Mouse (Mus musculus): ENCODE results near the gene Cbfa2t3. TPM values are rescaled to one million over a fixed set of nuclear protein-coding genes. Genes with fewer than 3 reads are reported as not detected.

The Cbfa2t3 gene
- polyA plus RNA-seq (2016; fragmentation: Nextera tagmentation; extraction: Ambion mirVana): 3.9 and 4.4 TPM in 2 replicates

DNA sequence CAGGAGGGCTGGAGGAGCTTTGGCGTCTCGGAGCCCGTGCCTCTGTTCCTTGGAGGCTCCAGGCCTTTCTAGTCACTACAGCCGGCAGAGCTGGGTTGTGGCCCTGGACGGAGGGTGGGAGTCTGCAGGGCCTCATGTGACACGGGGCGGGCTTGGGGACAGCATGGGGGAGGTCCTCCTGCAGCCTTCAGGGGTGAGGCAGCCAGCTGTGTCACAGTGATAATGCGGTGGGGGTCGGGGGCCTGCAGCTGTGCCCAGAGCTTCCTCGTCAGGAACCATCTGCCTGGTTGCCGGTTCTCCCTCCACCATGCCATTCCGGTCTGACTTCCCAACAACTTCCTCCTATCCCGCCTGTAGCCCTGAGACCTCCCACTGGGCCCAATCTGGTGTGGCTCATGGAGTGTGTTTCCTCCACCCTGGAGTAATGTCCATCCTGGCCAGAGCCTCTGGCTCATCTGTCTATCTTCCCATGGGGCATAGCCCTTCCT lies at the start of gene Cbfa2t3:
Gene Cbfa2t3 (minus strand): TSS at position 105 of the 488 bp plus-strand sequence.
- no peak within 1 kb of the TSS for H3K4me3 ChIP-seq
- H3K27ac ChIP-seq: no peak within 1 kb of the TSS
- H3K4me1 ChIP-seq: peaks cover 5% of the 10 kb centered on the region; the same call in 1 of the 2 replicates
- no peaks in the 10 kb centered on the region for H3K27me3 ChIP-seq
- ATAC-seq (ENCODE audit: insufficient number of reproducible peaks, insufficient read depth, low FRiP score, low TSS enrichment): no peak
- no peaks in the 10 kb centered on the region for H3K9me3 ChIP-seq
- no peak within 1 kb of the TSS for H3K9ac ChIP-seq
- H3K4me2 ChIP-seq (replicated peaks): no peak within 1 kb of the TSS; the same call in 1 of the 2 replicates
- no peaks in the 10 kb centered on the region for H3K36me3 ChIP-seq
- 55% methylated on average over 13 of the region's 13 CpGs for WGBS

DNA sequence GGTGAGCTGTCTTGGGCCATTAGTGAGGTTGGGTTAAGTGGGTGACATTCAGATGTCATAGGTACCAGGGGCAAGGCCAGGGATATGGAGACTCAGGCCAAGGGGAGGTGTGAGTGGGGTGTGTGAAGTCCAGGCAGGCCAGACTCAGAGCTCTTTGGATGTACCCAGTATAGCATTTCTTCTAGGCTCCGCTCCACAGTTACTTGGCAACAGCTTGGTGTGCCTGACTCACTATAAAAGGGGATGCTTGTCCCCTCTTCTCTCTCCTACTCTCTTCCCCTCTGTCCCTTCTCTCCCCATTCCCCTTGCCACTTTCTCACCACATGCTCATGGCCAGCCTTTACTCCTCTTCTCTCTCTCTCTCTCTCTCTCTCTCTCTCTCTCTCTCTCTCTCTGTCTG lies 48.9 kb upstream of the Cbfa2t3 start:
- no peak overlapping the region for H3K27ac ChIP-seq
- no peak for ATAC-seq (ENCODE audit: insufficient number of reproducible peaks, insufficient read depth, low FRiP score, low TSS enrichment)
- H3K4me1 ChIP-seq: peaks cover 29% of the 10 kb centered on the region
- no peak overlapping the region for H3K4me2 ChIP-seq (replicated peaks)
- H3K27me3 ChIP-seq: peaks cover 37% of the 10 kb centered on the region
- 60% methylated on average over 1 of the region's 1 CpGs for WGBS
- no peak overlapping the region for H3K4me3 ChIP-seq
- no peaks in the 10 kb centered on the region for H3K9me3 ChIP-seq
- H3K9ac ChIP-seq: no peak overlapping the region
- no peaks in the 10 kb centered on the region for H3K36me3 ChIP-seq

DNA sequence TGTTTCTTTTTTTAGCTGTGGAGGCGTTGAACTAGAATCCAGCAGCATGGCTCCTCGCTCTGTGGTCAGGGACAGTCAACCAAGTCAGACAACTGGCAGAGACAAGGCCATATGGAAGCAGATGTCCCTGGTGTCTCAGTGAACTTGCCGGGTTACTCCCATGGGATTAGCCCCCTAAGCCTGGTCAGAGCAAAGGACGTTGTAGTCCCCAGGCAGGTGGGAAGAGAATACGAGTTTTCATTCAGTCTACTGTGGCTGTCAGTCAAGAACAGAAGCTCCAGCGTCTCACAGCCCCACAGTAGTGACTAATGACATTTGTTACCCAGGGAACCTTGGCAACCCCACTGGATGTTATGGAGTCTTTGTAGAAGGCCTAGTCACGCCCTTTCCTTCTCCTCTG lies 47.5 kb upstream of the Cbfa2t3 start:
- WGBS: 53% methylated on average over 7 of the region's 7 CpGs
- Histone ChIP-seq H3K27me3 (peaks cover 48% of the 10 kb centered on the region), H3K4me2 (replicated peaks) (peak overlapping the region; percentile 26; the same call in 1 of the 2 replicates), H3K4me1 (peaks cover 32% of the 10 kb centered on the region), H3K4me3 (no peak overlapping the region), H3K9me3 (no peaks in the 10 kb centered on the region), H3K9ac (no peak overlapping the region), H3K36me3 (no peaks in the 10 kb centered on the region), H3K27ac (peak overlapping the region; percentile 66)
- no peak for ATAC-seq (ENCODE audit: insufficient number of reproducible peaks, insufficient read depth, low FRiP score, low TSS enrichment)

DNA sequence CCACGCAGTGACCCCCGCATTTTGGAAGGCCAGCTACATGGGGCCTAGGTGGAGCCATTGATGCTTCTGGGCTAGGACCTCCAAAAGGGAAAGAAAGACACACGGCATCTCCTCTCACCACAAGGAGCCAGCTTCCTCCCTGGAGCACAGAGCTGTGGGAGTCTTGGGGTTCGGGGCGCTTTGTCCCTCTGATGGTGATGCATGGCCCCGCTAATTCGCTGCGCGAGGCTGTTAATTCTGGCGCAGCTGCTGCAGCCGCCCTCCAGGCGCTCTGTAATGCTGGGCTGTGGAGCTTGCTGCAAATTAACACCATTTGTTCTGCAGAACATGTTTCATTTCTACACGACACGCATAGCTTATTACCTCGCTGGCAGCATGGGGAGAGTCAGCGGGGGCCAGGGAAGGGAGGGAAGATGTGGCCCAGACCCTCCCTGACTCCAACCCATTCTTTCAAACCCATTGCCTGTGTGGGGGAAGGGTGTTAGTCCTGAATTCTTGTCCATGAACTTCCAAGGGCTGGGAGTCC lies 46.9 kb upstream of the Cbfa2t3 start:
- WGBS: 10% methylated on average over 16 of the region's 16 CpGs
- H3K9me3 ChIP-seq: no peaks in the 10 kb centered on the region
- H3K9ac ChIP-seq: no peak overlapping the region
- H3K4me1 ChIP-seq: peaks cover 32% of the 10 kb centered on the region
- no peaks in the 10 kb centered on the region for H3K36me3 ChIP-seq
- peak overlapping the region; percentile 66 for H3K27ac ChIP-seq
- peak; percentile 58; the same call in 1 of the 2 replicates for ATAC-seq (ENCODE audit: insufficient number of reproducible peaks, insufficient read depth, low FRiP score, low TSS enrichment)
- peak overlapping the region; percentile 26 for H3K4me2 ChIP-seq (replicated peaks)
- H3K27me3 ChIP-seq: peaks cover 54% of the 10 kb centered on the region
- no peak overlapping the region for H3K4me3 ChIP-seq

DNA sequence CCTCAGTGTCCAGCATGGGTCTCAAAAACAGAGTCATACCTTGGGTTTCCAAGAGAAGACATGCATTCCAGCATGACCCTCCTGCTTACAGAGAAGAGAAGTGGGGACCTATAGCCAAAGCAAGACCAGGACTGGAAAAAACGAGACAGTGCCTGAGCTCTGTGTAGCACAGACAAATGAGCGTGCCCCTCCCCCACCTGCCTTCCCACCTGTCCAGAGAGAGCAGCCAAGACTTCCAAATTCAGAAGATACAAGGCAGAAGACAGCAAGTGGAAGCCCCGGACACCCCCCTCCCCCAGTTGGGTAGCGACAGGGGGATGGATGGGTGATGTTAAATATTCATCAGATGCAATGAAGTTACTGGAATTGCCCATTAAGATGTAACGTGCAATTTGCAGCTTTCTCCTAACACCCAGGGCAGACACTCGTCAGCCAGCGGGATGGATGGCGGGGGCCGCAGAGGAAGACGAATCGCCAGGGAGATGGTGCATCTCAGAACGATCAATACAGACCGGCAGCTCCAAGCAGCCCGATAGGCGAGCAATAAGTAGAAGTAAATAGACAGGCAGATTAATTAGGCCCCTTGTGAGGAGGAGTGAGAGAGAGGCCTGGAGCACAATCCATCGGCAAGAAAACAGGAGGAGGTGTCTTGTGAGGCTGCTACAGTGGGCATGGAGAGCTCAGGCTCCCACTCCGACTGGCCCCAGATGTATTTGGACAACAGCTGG lies 46.3 kb upstream of the Cbfa2t3 start:
- peak overlapping the region; percentile 66 for H3K27ac ChIP-seq
- 34% methylated on average over 17 of the region's 17 CpGs for WGBS
- peaks cover 32% of the 10 kb centered on the region for H3K4me1 ChIP-seq
- H3K9me3 ChIP-seq: no peaks in the 10 kb centered on the region
- H3K4me3 ChIP-seq: no peak overlapping the region
- no peak overlapping the region for H3K9ac ChIP-seq
- H3K27me3 ChIP-seq: peaks cover 54% of the 10 kb centered on the region
- H3K4me2 ChIP-seq (replicated peaks): peak overlapping the region; percentile 26
- H3K36me3 ChIP-seq: no peaks in the 10 kb centered on the region
- ATAC-seq (ENCODE audit: insufficient number of reproducible peaks, insufficient read depth, low FRiP score, low TSS enrichment): no peak; the same call in 1 of the 2 replicates

DNA sequence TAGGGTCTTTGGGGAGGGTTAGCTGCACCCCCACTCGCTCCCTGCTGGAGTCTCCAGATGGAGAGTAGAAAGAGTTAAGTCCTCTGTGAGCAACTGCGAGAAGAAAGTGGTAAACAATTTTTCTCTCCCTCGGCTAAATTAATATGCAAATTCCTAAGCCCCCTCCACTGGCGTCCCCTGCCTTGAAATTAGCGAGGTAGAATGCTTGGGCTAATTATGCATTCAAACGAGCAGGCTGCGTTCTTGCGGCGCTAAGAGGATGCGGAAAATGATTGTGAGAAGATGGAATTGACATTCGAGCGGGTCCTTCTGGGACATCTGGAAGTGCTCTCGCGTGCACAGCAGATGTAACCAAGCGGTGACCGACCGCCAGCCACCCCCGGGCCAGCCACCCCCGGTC lies 43.6 kb upstream of the Cbfa2t3 start:
- Histone ChIP-seq H3K4me1 (peaks cover 29% of the 10 kb centered on the region), H3K4me2 (replicated peaks) (no peak overlapping the region), H3K9ac (no peak overlapping the region; the same call in 1 of the 2 replicates), H3K4me3 (no peak overlapping the region), H3K27ac (no peak overlapping the region), H3K27me3 (peaks cover 49% of the 10 kb centered on the region), H3K36me3 (no peaks in the 10 kb centered on the region), H3K9me3 (no peaks in the 10 kb centered on the region)
- WGBS: 11% methylated on average over 19 of the region's 19 CpGs
- no peak for ATAC-seq (ENCODE audit: insufficient number of reproducible peaks, insufficient read depth, low FRiP score, low TSS enrichment)

DNA sequence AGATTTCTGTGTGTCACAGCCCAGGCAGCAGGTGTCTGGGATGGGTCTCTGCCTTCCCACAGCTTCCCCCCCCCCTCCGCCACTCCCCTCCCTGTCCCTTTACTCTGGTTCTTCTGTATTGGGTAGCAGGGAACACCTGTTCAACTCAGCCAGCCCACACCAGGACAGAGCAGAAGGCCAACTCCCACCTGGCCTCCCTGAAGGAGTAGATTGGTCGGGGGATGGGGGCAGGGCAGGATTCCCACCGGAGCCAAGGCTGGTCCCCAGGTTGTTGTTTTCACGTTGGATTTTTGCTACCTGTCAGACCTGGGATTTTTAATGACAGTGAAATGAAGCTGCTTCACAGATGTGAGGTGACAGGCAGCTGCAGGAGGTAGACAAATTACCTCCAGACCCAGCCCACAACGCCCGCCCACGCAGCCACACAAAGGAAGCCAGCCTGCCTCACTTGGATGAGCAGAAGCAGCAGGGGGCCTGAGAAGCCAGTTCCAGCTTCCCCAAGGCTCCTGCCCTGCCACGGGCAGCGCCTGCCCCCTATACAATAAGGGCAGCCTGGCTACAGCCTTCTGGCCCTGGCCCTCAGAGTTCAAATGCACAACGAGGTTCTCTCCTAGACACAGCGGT lies 40.3 kb upstream of the Cbfa2t3 start:
- Histone ChIP-seq H3K36me3 (no peaks in the 10 kb centered on the region), H3K4me3 (no peak overlapping the region), H3K27ac (no peak overlapping the region), H3K27me3 (peaks cover 29% of the 10 kb centered on the region; the same call in 1 of the 2 replicates), H3K4me2 (replicated peaks) (no peak overlapping the region), H3K9me3 (no peaks in the 10 kb centered on the region), H3K4me1 (peaks cover 20% of the 10 kb centered on the region), H3K9ac (no peak overlapping the region)
- WGBS: 23% methylated on average over 11 of the region's 11 CpGs
- ATAC-seq (ENCODE audit: insufficient number of reproducible peaks, insufficient read depth, low FRiP score, low TSS enrichment): no peak

DNA sequence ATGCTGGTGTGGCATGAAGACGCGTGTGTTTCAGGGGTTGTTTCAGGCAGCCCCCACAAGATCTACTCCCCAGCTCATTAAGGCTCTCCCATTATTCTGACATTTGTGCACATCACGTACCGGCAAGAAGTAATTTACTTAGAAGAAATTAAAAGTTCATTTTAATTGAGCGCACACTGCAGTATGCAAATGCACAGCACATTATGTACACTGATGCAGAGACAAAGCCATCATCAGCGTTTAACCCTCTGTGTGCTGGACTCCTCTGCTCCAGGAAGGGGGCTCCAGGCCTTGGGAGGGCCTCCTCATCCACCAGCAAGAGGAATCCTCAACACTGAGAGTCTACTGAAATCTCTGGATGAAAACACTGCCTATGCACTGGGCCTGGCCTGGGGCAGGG lies 39.0 kb upstream of the Cbfa2t3 start:
- H3K4me2 ChIP-seq (replicated peaks): no peak overlapping the region
- H3K9me3 ChIP-seq: no peaks in the 10 kb centered on the region
- no peak overlapping the region for H3K4me3 ChIP-seq
- H3K36me3 ChIP-seq: no peaks in the 10 kb centered on the region
- ATAC-seq (ENCODE audit: insufficient number of reproducible peaks, insufficient read depth, low FRiP score, low TSS enrichment): no peak
- no peak overlapping the region for H3K9ac ChIP-seq
- 83% methylated on average over 6 of the region's 6 CpGs for WGBS
- H3K27ac ChIP-seq: no peak overlapping the region
- peaks cover 19% of the 10 kb centered on the region for H3K4me1 ChIP-seq
- peaks cover 23% of the 10 kb centered on the region; the same call in 1 of the 2 replicates for H3K27me3 ChIP-seq

DNA sequence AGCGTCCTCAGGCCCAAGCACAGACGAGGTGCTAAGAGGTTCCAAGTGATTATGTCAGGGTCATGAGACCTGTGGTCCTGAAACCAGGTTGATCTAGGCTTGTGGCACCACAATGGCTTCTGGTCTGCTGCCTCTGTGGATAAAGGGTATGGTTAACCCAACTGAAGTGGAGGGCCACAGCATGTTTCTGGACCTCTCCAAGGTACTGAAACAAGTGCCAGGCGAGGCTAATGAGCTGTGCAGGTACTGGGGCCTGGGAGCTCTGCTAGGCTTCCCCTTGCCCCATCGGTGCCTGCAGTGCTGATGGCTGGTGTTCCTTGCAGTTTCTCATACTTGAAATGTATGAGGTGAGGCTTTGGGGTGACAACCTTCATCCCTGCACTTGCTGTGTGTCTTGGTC lies 38.2 kb upstream of the Cbfa2t3 start:
- peaks cover 16% of the 10 kb centered on the region for H3K4me1 ChIP-seq
- no peak overlapping the region for H3K4me3 ChIP-seq
- H3K4me2 ChIP-seq (replicated peaks): no peak overlapping the region
- WGBS: 39% methylated on average over 4 of the region's 4 CpGs
- no peaks in the 10 kb centered on the region for H3K9me3 ChIP-seq
- H3K27me3 ChIP-seq: peaks cover 18% of the 10 kb centered on the region; the same call in 1 of the 2 replicates
- ATAC-seq (ENCODE audit: insufficient number of reproducible peaks, insufficient read depth, low FRiP score, low TSS enrichment): no peak
- no peak overlapping the region for H3K27ac ChIP-seq
- no peaks in the 10 kb centered on the region for H3K36me3 ChIP-seq
- no peak overlapping the region for H3K9ac ChIP-seq

DNA sequence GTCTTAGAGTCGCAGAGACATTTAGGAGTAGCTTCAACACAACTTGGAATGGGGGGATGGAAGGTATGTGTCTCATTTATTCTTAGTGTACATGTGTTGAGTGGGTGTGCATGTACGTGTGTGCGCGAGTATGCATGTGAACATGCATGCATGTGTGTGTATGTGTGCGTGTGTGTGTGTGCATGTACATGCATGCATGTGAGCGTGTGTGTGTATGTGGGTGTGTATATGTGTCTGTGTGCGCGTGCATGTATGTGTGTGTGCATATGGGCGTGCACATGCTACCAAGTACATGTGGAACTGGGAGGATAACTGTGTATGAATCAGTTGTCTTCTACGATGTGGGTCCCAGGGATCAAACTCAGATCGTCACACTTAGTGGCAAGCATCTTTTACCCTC lies 37.7 kb upstream of the Cbfa2t3 start:
- H3K4me1 ChIP-seq: peaks cover 16% of the 10 kb centered on the region
- peaks cover 14% of the 10 kb centered on the region; the same call in 1 of the 2 replicates for H3K27me3 ChIP-seq
- WGBS: 86% methylated on average over 11 of the region's 11 CpGs
- H3K27ac ChIP-seq: no peak overlapping the region
- no peaks in the 10 kb centered on the region for H3K9me3 ChIP-seq
- H3K36me3 ChIP-seq: no peaks in the 10 kb centered on the region
- H3K4me3 ChIP-seq: no peak overlapping the region
- H3K9ac ChIP-seq: no peak overlapping the region
- H3K4me2 ChIP-seq (replicated peaks): no peak overlapping the region
- no peak for ATAC-seq (ENCODE audit: insufficient number of reproducible peaks, insufficient read depth, low FRiP score, low TSS enrichment)

DNA sequence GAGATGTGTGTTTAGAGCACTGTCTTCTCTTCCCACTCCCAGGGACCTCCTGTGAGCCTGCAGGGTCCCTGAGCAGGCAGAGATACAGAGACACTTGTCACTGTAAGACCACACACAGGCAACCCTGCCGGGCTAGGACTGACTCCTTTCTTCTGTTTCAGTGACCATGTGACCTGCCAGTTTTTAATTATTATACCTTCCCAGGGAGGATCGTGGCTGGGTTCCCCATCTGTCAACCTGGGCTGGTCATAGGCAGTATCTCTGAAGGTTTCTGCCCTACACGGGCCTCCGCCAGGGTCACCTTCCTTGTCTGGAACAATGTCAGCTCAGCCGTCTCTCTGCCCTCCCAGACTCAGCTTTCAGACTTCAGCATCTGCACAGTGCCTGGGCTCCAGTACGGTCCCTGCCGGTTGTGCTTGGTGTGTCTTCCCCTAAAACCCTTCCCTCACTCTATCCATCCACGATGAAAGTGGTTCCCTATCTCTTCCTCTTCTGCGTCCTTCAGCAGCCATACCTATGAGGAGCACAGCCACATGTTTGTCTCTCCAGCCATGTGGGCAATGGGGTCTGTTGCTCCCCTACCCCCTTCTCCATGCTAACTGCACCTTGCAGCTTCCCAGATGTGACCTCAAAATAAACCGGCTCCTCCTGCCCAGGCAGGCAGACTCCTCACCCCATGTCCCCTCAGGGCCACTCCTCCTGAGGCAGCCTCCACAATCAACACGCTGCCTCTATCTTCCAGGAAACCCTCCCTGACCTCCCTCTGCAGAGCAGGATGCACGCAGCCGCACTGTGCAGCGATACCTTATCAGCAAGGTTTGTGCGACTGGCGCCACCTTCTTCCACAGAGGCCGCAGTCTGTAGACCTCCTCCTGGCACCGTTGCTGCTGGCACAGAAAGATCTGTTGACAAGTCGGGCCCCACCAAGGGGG lies 36.9 kb upstream of the Cbfa2t3 start:
- Histone ChIP-seq H3K27me3 (0 out of 2 replicates have a peak, but pooled peaks cover 6% of the 10 kb centered on the region), H3K9me3 (no peaks in the 10 kb centered on the region), H3K27ac (no peak overlapping the region), H3K4me2 (replicated peaks) (no peak overlapping the region), H3K36me3 (no peaks in the 10 kb centered on the region), H3K4me1 (peaks cover 16% of the 10 kb centered on the region), H3K4me3 (no peak overlapping the region), H3K9ac (no peak overlapping the region)
- 58% methylated on average over 19 of the region's 19 CpGs for WGBS
- no peak for ATAC-seq (ENCODE audit: insufficient number of reproducible peaks, insufficient read depth, low FRiP score, low TSS enrichment)

All from embryonic facial prominence, embryonic 12.5 days (tissue).